Mouse (Mus musculus): ENCODE results near the gene Cldn34d. TPM values are rescaled to one million over a fixed set of nuclear protein-coding genes. Genes with fewer than 3 reads are reported as not detected.

The Cldn34d gene
- not detected for polyA plus RNA-seq (2012; fragmentation: generic; extraction: Trizol)

GRCm38 (mm10) chrX:76602824-76603223 lies at the start of gene Cldn34d:
TSS of gene Cldn34d (minus strand) at chrX:76602924.

Other genes starting within 250 kb of the Cldn34d start
- not detected for gene Cldn34b4, start 209.6 kb downstream of the Cldn34d start, polyA plus RNA-seq (2012; fragmentation: generic; extraction: Trizol)